ENCODE assay signal across 8 mouse cellular contexts in genomic region chr10:115314582-115315452, GRCm38 (mm10). TPM values are rescaled to one million over a fixed set of nuclear protein-coding genes. Genes with fewer than 3 reads are reported as not detected.
A peak's percentile ranks its signal among the peaks of the same experiment; 100 is the strongest.
DNase-seq lines count a peak whose midpoint lies in the region; ATAC-seq lines count a peak whose summit lies in the region.

No protein-coding gene starts in this region.

- H3K27ac ChIP-seq in heart, embryonic 13.5 days (replicated peaks): peak overlapping the region; percentile 98

- ATAC-seq in heart, embryonic 13.5 days (ENCODE audit: extremely low read depth, insufficient number of reproducible peaks, low FRiP score, low TSS enrichment): peak; percentile 71
- ATAC-seq in megakaryocyte, adult 5-6 weeks (ENCODE audit: poor library complexity, severe bottlenecking): peak; percentile 19

- peak overlapping the region; percentile 77 for H3K4me2 ChIP-seq in heart, embryonic 13.5 days

- H3K4me1 ChIP-seq in heart, embryonic 13.5 days: peaks cover 51% of the 10 kb centered on the region

- H3K4me3 ChIP-seq in heart, embryonic 13.5 days: peak overlapping the region; percentile 97

- under 1% methylated on average over 53 of the region's 73 CpGs for WGBS in heart, embryonic 13.5 days

- peak overlapping the region; percentile 98 for H3K9ac ChIP-seq in heart, embryonic 13.5 days

- H3K9me3 ChIP-seq in heart, embryonic 13.5 days: no peaks in the 10 kb centered on the region

- H3K27me3 ChIP-seq in heart, embryonic 13.5 days (replicated peaks): no peaks in the 10 kb centered on the region

- no peaks in the 10 kb centered on the region; the same call in 1 of the 2 replicates for H3K36me3 ChIP-seq in heart, embryonic 13.5 days

- peak; percentile 60 to 66 for DNase-seq in cerebellum, postnatal 10 days
- DNase-seq in cerebellum, adult 9-10 months: no peak
- peak; percentile 21 for DNase-seq in ES-CJ7 (ENCODE audit: low read depth, low spot score)
- DNase-seq in embryo, embryonic 10 days (ENCODE audit: low spot score): peak; percentile 7
- DNase-seq in kidney, postnatal 4 days: peak; percentile 41 to 56
- peak; percentile 66 to 84 for DNase-seq in spleen, postnatal 4 days (ENCODE audit: low spot score in 2 of 2)

RNA-seq across cellular contexts. Expression of gene Rab21, which starts 0.6 kb away (rescaled TPM):
- 4.6 and 5.0 TPM in 2 replicates for polyA plus RNA-seq in heart, embryonic 13.5 days (2015; fragmentation: Nextera tagmentation; extraction: Ambion mirVana)
- total RNA-seq in megakaryocyte, adult 5-6 weeks (2015): 88.2 and 97.4 TPM in 2 replicates
- 49.3 and 53.4 TPM in 2 replicates for total RNA-seq in megakaryocyte, adult 5-6 weeks (2017)

RNA-seq across cellular contexts. Expression of gene Tmem19, which starts 47.5 kb away (rescaled TPM):
- 20.3 and 20.5 TPM in 2 replicates for polyA plus RNA-seq in heart, embryonic 13.5 days (2015; fragmentation: Nextera tagmentation; extraction: Ambion mirVana)
- total RNA-seq in megakaryocyte, adult 5-6 weeks (2015): 16.6 and 22.8 TPM in 2 replicates
- 20.2 and 25.6 TPM in 2 replicates for total RNA-seq in megakaryocyte, adult 5-6 weeks (2017)
